ENCODE assay signal across 14 mouse cellular contexts in genomic region chr12:84201686-84202484, GRCm38 (mm10). TPM values are rescaled to one million over a fixed set of nuclear protein-coding genes. Genes with fewer than 3 reads are reported as not detected.
DNase-seq lines count a peak whose midpoint lies in the region; ATAC-seq and TF ChIP-seq lines count a peak whose summit lies in the region.
"Had no signal": no experiment of that assay in that cellular context is flagged by ENCODE, and none has a peak within 500 bp of the region (broad histone marks: within the 10 kb centered on the region; RNA-seq: fewer than 3 reads in every experiment).

No protein-coding gene starts in this region.

- H3K27me3 ChIP-seq in embryonic facial prominence, embryonic 12.5 days, result no peaks in the 10 kb centered on the region
- no peaks in the 10 kb centered on the region for H3K27me3 ChIP-seq in embryonic facial prominence, embryonic 10.5 days (replicated peaks; ENCODE audit: low read depth, poor library complexity, severe bottlenecking)
- H3K27me3 ChIP-seq in midbrain, embryonic 10.5 days (ENCODE audit: low read depth, poor library complexity, severe bottlenecking), result peaks cover 5% of the 10 kb centered on the region; the same call in 1 of the 2 replicates
- H3K27me3 ChIP-seq in midbrain, embryonic 11.5 days (ENCODE audit: control insufficient read depth, insufficient read depth, low read length), result no peaks in the 10 kb centered on the region
- H3K27me3 ChIP-seq in intestine, postnatal 0 days (replicated peaks; ENCODE audit: control insufficient read depth, insufficient read depth, low read length), result no peaks in the 10 kb centered on the region
- no peaks in the 10 kb centered on the region for H3K27me3 ChIP-seq in stomach, embryonic 16.5 days (ENCODE audit: control insufficient read depth, insufficient read depth, low read length)
- H3K27me3 ChIP-seq in hindbrain, embryonic 10.5 days (ENCODE audit: insufficient read depth, poor library complexity, severe bottlenecking), result no peaks in the 10 kb centered on the region
- H3K27me3 ChIP-seq: embryonic facial prominence, embryonic 13.5 days had no signal

- H3K27ac ChIP-seq in embryonic facial prominence, embryonic 12.5 days, result no peak overlapping the region
- H3K27ac ChIP-seq in embryonic facial prominence, embryonic 10.5 days (replicated peaks), result no peak overlapping the region
- H3K27ac ChIP-seq in midbrain, embryonic 10.5 days (replicated peaks), result 0 out of 2 replicates have a peak overlapping the region, but pooled peaks have one; percentile 13
- H3K27ac ChIP-seq in midbrain, embryonic 11.5 days (ENCODE audit: low read depth, low read length), result no peak overlapping the region
- 0 out of 2 replicates have a peak overlapping the region, but pooled peaks have one; percentile 31 for H3K27ac ChIP-seq in intestine, postnatal 0 days (ENCODE audit: low read depth, low read length)
- peak overlapping the region; percentile 92 for H3K27ac ChIP-seq in stomach, embryonic 16.5 days (ENCODE audit: low read length)
- no peak overlapping the region for H3K27ac ChIP-seq in hindbrain, embryonic 10.5 days
- H3K27ac ChIP-seq: embryonic facial prominence, embryonic 13.5 days; hindbrain, postnatal 0 days had no signal

- WGBS in embryonic facial prominence, embryonic 12.5 days, result 76% methylated on average over 18 of the region's 18 CpGs
- 80% methylated on average over 18 of the region's 18 CpGs for WGBS in embryonic facial prominence, embryonic 10.5 days
- WGBS in midbrain, embryonic 10.5 days, result 88% methylated on average over 18 of the region's 18 CpGs
- WGBS in midbrain, embryonic 11.5 days, result 85% methylated on average over 18 of the region's 18 CpGs
- WGBS in intestine, postnatal 0 days, result 53% methylated on average over 18 of the region's 18 CpGs
- 58% methylated on average over 18 of the region's 18 CpGs for WGBS in stomach, embryonic 16.5 days
- 88% methylated on average over 18 of the region's 18 CpGs for WGBS in hindbrain, embryonic 10.5 days

- H3K4me3 ChIP-seq in embryonic facial prominence, embryonic 12.5 days, result no peak overlapping the region
- no peak overlapping the region for H3K4me3 ChIP-seq in embryonic facial prominence, embryonic 10.5 days
- H3K4me3 ChIP-seq in midbrain, embryonic 10.5 days, result no peak overlapping the region
- H3K4me3 ChIP-seq in midbrain, embryonic 11.5 days (ENCODE audit: low read depth, low read length), result no peak overlapping the region
- H3K4me3 ChIP-seq in intestine, postnatal 0 days (ENCODE audit: low read depth, low read length), result no peak overlapping the region
- H3K4me3 ChIP-seq in stomach, embryonic 16.5 days (replicated peaks; ENCODE audit: low read length), result no peak overlapping the region
- no peak overlapping the region for H3K4me3 ChIP-seq in hindbrain, embryonic 10.5 days
- H3K4me3 ChIP-seq: embryonic facial prominence, embryonic 13.5 days; myocyte had no signal

- H3K9ac ChIP-seq in embryonic facial prominence, embryonic 12.5 days, result peak overlapping the region; percentile 21; the same call in 1 of the 2 replicates
- no peak overlapping the region for H3K9ac ChIP-seq in midbrain, embryonic 11.5 days (ENCODE audit: low read length)
- H3K9ac ChIP-seq in intestine, postnatal 0 days (ENCODE audit: low read depth, low read length), result no peak overlapping the region
- H3K9ac ChIP-seq in stomach, embryonic 16.5 days (ENCODE audit: low read length), result peak overlapping the region; percentile 2; the same call in 1 of the 2 replicates
- H3K9ac ChIP-seq: embryonic facial prominence, embryonic 13.5 days had no signal

- H3K4me1 ChIP-seq in embryonic facial prominence, embryonic 12.5 days, result peaks cover 33% of the 10 kb centered on the region
- H3K4me1 ChIP-seq in embryonic facial prominence, embryonic 10.5 days, result peaks cover 63% of the 10 kb centered on the region
- peaks cover 50% of the 10 kb centered on the region for H3K4me1 ChIP-seq in midbrain, embryonic 10.5 days
- peaks cover 4% of the 10 kb centered on the region; the same call in 1 of the 2 replicates for H3K4me1 ChIP-seq in midbrain, embryonic 11.5 days (ENCODE audit: control insufficient read depth, insufficient read depth, low read length)
- peaks cover 6% of the 10 kb centered on the region for H3K4me1 ChIP-seq in intestine, postnatal 0 days (replicated peaks; ENCODE audit: control insufficient read depth, insufficient read depth, low read length)
- H3K4me1 ChIP-seq in stomach, embryonic 16.5 days (ENCODE audit: control insufficient read depth, insufficient read depth, low read length), result peaks cover 59% of the 10 kb centered on the region
- H3K4me1 ChIP-seq in hindbrain, embryonic 10.5 days (replicated peaks), result peaks cover 54% of the 10 kb centered on the region

- ATAC-seq in embryonic facial prominence, embryonic 12.5 days (ENCODE audit: insufficient number of reproducible peaks, insufficient read depth, low FRiP score, low TSS enrichment), result no peak
- ATAC-seq in midbrain, embryonic 11.5 days (ENCODE audit: low FRiP score), result no peak
- no peak for ATAC-seq in intestine, postnatal 0 days
- ATAC-seq in stomach, embryonic 16.5 days (ENCODE audit: insufficient read depth, low FRiP score), result no peak
- ATAC-seq: hindbrain, postnatal 0 days had no signal

- H3K4me2 ChIP-seq in embryonic facial prominence, embryonic 12.5 days (replicated peaks), result no peak overlapping the region
- H3K4me2 ChIP-seq in midbrain, embryonic 11.5 days, result no peak overlapping the region
- H3K4me2 ChIP-seq in intestine, postnatal 0 days (replicated peaks; ENCODE audit: low read depth), result 0 out of 2 replicates have a peak overlapping the region, but pooled peaks have one; percentile 3
- 0 out of 2 replicates have a peak overlapping the region, but pooled peaks have one; percentile 11 for H3K4me2 ChIP-seq in stomach, embryonic 16.5 days (ENCODE audit: low read depth, low read length)
- H3K4me2 ChIP-seq: embryonic facial prominence, embryonic 13.5 days had no signal

- no peaks in the 10 kb centered on the region for H3K36me3 ChIP-seq in embryonic facial prominence, embryonic 12.5 days
- H3K36me3 ChIP-seq in embryonic facial prominence, embryonic 10.5 days (replicated peaks), result peaks cover 12% of the 10 kb centered on the region
- 0 out of 2 replicates have a peak, but pooled peaks cover 2% of the 10 kb centered on the region for H3K36me3 ChIP-seq in midbrain, embryonic 10.5 days
- H3K36me3 ChIP-seq in midbrain, embryonic 11.5 days (ENCODE audit: control insufficient read depth, insufficient read depth, low read length), result no peaks in the 10 kb centered on the region
- no peaks in the 10 kb centered on the region for H3K36me3 ChIP-seq in intestine, postnatal 0 days (ENCODE audit: control insufficient read depth, insufficient read depth)
- no peaks in the 10 kb centered on the region for H3K36me3 ChIP-seq in stomach, embryonic 16.5 days (ENCODE audit: control insufficient read depth, insufficient read depth, low read length)
- no peaks in the 10 kb centered on the region for H3K36me3 ChIP-seq in hindbrain, embryonic 10.5 days

- no peaks in the 10 kb centered on the region for H3K9me3 ChIP-seq in embryonic facial prominence, embryonic 12.5 days
- H3K9me3 ChIP-seq in embryonic facial prominence, embryonic 10.5 days, result no peaks in the 10 kb centered on the region
- no peaks in the 10 kb centered on the region for H3K9me3 ChIP-seq in midbrain, embryonic 10.5 days (replicated peaks)
- no peaks in the 10 kb centered on the region for H3K9me3 ChIP-seq in midbrain, embryonic 11.5 days (ENCODE audit: control insufficient read depth, low read length)
- H3K9me3 ChIP-seq in intestine, postnatal 0 days (ENCODE audit: control insufficient read depth), result no peaks in the 10 kb centered on the region
- H3K9me3 ChIP-seq in stomach, embryonic 16.5 days (replicated peaks; ENCODE audit: control insufficient read depth, low read length), result no peaks in the 10 kb centered on the region
- H3K9me3 ChIP-seq in hindbrain, embryonic 10.5 days, result no peaks in the 10 kb centered on the region
- H3K9me3 ChIP-seq: embryonic facial prominence, embryonic 13.5 days had no signal

- no peak for TF ChIP-seq CTCF in intestine, postnatal 0 days (IDR thresholded peaks at IDR 0.05; ENCODE audit: low read depth)

- no peak for DNase-seq in embryonic facial prominence, embryonic 10.5 days (ENCODE audit: low spot score)
- DNase-seq in midbrain, embryonic 10.5 days (ENCODE audit: low spot score), result no peak
- DNase-seq in midbrain, embryonic 11.5 days (ENCODE audit: low spot score, missing footprints), result no peak
- no peak for DNase-seq in right cerebral cortex, postnatal 14 days
- no peak for DNase-seq in hindbrain, embryonic 10.5 days (ENCODE audit: low spot score)
- DNase-seq: adrenal gland, postnatal 36 days; cerebellum, adult 18-20 months; right cerebral cortex, adult 18-20 months had no signal

RNA-seq across cellular contexts. Expression of gene Elmsan1, which starts 16.8 kb away (rescaled TPM):
- 7.9 and 9.0 TPM in 2 replicates for polyA plus RNA-seq in embryonic facial prominence, embryonic 12.5 days (2016; fragmentation: Nextera tagmentation; extraction: Ambion mirVana)
- polyA plus RNA-seq in embryonic facial prominence, embryonic 10.5 days (2016; fragmentation: Nextera tagmentation; extraction: Ambion mirVana), result 7.3 and 8.2 TPM in 2 replicates
- 5.9 and 6.3 TPM in 2 replicates for polyA plus RNA-seq in midbrain, embryonic 10.5 days (2016; fragmentation: Nextera tagmentation; extraction: Ambion mirVana)
- 3.4 and 3.9 TPM in 2 replicates for polyA plus RNA-seq in midbrain, embryonic 11.5 days (2014; fragmentation: Nextera tagmentation; extraction: Ambion mirVana)
- polyA plus RNA-seq in intestine, postnatal 0 days (2015; fragmentation: Nextera tagmentation; extraction: Ambion mirVana), result 4.4 and 4.9 TPM in 2 replicates
- 8.7 and 9.4 TPM in 2 replicates for polyA plus RNA-seq in stomach, embryonic 16.5 days (2015; fragmentation: Nextera tagmentation; extraction: Ambion mirVana)
- polyA plus RNA-seq in hindbrain, embryonic 10.5 days (2016; fragmentation: Nextera tagmentation; extraction: Ambion mirVana), result 6.5 and 8.2 TPM in 2 replicates

RNA-seq across cellular contexts. Expression of gene Pnma1, which starts 53.6 kb away (rescaled TPM):
- 1.4 and 1.5 TPM in 2 replicates for polyA plus RNA-seq in embryonic facial prominence, embryonic 12.5 days (2016; fragmentation: Nextera tagmentation; extraction: Ambion mirVana)
- 1.3 and 1.6 TPM in 2 replicates for polyA plus RNA-seq in embryonic facial prominence, embryonic 10.5 days (2016; fragmentation: Nextera tagmentation; extraction: Ambion mirVana)
- 2.1 and 3.3 TPM in 2 replicates for polyA plus RNA-seq in midbrain, embryonic 10.5 days (2016; fragmentation: Nextera tagmentation; extraction: Ambion mirVana)
- polyA plus RNA-seq in midbrain, embryonic 11.5 days (2014; fragmentation: Nextera tagmentation; extraction: Ambion mirVana), result 3.4 and 3.8 TPM in 2 replicates
- polyA plus RNA-seq in intestine, postnatal 0 days (2015; fragmentation: Nextera tagmentation; extraction: Ambion mirVana), result 0.30 and 0.43 TPM in 2 replicates
- 0.70 and 0.71 TPM in 2 replicates for polyA plus RNA-seq in stomach, embryonic 16.5 days (2015; fragmentation: Nextera tagmentation; extraction: Ambion mirVana)
- polyA plus RNA-seq in hindbrain, embryonic 10.5 days (2016; fragmentation: Nextera tagmentation; extraction: Ambion mirVana), result 3.1 and 3.6 TPM in 2 replicates

Comparison
In these comparisons a context has a peak if more than half of its experiments do, and no peak if none do; other contexts are left out.
1. H3K27ac ChIP-seq: peak in midbrain, embryonic 10.5 days (single experiment), intestine, postnatal 0 days (single experiment) and stomach, embryonic 16.5 days (single experiment); none in embryonic facial prominence, embryonic 12.5 days (single experiment), embryonic facial prominence, embryonic 10.5 days (single experiment), midbrain, embryonic 11.5 days (single experiment) and hindbrain, embryonic 10.5 days (single experiment).
2. H3K4me2 ChIP-seq: peak in intestine, postnatal 0 days (single experiment) and stomach, embryonic 16.5 days (single experiment); none in embryonic facial prominence, embryonic 12.5 days (single experiment) and midbrain, embryonic 11.5 days (single experiment).
3. H3K9ac ChIP-seq: peak in embryonic facial prominence, embryonic 12.5 days (single experiment) and stomach, embryonic 16.5 days (single experiment); none in midbrain, embryonic 11.5 days (single experiment) and intestine, postnatal 0 days (single experiment).